Mouse (Mus musculus): ENCODE data around the gene Pdcd4. TPM values are rescaled to one million over a fixed set of nuclear protein-coding genes. Genes with fewer than 3 reads are reported as not detected.

Gene Pdcd4
- polyA plus RNA-seq, 1 experiment from 2014 or later, result 64.6 TPM

GRCm38 (mm10) chr19:53971938-53972337 is 79.9 kb downstream of the Pdcd4 start:
- WGBS, result 61% methylated on average over 7 of the region's 7 CpGs
- ATAC-seq (no peak), DNase-seq (ENCODE audit: low spot score) (no peak)
- TF ChIP-seq CTCF (IDR thresholded peaks at IDR 0.05) (no peak), EP300 (IDR thresholded peaks at IDR 0.05) (no peak)
- Histone ChIP-seq H3K27ac (ENCODE audit: low read length) (no peak overlapping the region), H3K9ac (replicated peaks; ENCODE audit: low read depth) (no peak overlapping the region), H3K27me3 (replicated peaks; ENCODE audit: insufficient read depth, low read length) (no peaks in the 10 kb centered on the region), H3K36me3 (ENCODE audit: insufficient read depth, low read length) (no peaks in the 10 kb centered on the region; the same call in 1 of the 2 replicates), H3K9me3 (ENCODE audit: low read length) (no peaks in the 10 kb centered on the region), H3K4me1 (ENCODE audit: insufficient read depth, low read depth, low read length) (no peaks in the 10 kb centered on the region), H3K4me3 (ENCODE audit: low read depth, low read length) (no peak overlapping the region), H3K4me2 (replicated peaks; ENCODE audit: low read depth, low read length) (no peak overlapping the region)

- no peak for TF ChIP-seq CTCF (IDR thresholded peaks at IDR 0.05)
- no peak for TF ChIP-seq EP300 (IDR thresholded peaks at IDR 0.05)
- no peaks in the 10 kb centered on the region; the same call in 1 of the 2 replicates for H3K36me3 ChIP-seq (ENCODE audit: insufficient read depth, low read length)
- ATAC-seq, result no peak
- WGBS, result 83% methylated on average over 1 of the region's 1 CpGs
- no peaks in the 10 kb centered on the region for H3K9me3 ChIP-seq (ENCODE audit: low read length)
- no peak overlapping the region for H3K9ac ChIP-seq (replicated peaks; ENCODE audit: low read depth)
- H3K27ac ChIP-seq (ENCODE audit: low read length), result no peak overlapping the region
- no peak overlapping the region for H3K4me2 ChIP-seq (replicated peaks; ENCODE audit: low read depth, low read length)
- H3K27me3 ChIP-seq (replicated peaks; ENCODE audit: insufficient read depth, low read length), result no peaks in the 10 kb centered on the region
- DNase-seq (ENCODE audit: low spot score), result no peak
- H3K4me1 ChIP-seq (ENCODE audit: insufficient read depth, low read depth, low read length), result no peaks in the 10 kb centered on the region
- no peak overlapping the region for H3K4me3 ChIP-seq (ENCODE audit: low read depth, low read length)
These were observed 81.6 kb downstream of the Pdcd4 start for GRCm38 (mm10) chr19:53973656-53974055.

Other genes starting within 250 kb of the Pdcd4 start
- 0.51 and 0.58 TPM in 2 replicates for gene Rbm20, start 214.9 kb upstream of the Pdcd4 start, polyA plus RNA-seq (2015; fragmentation: Nextera tagmentation; extraction: Ambion mirVana)
- 26.7 and 30.2 TPM in 2 replicates for gene Shoc2, start 52.1 kb downstream of the Pdcd4 start, polyA plus RNA-seq (2015; fragmentation: Nextera tagmentation; extraction: Ambion mirVana)
- 46.7 and 58.4 TPM in 2 replicates for gene Bbip1, start 52.4 kb downstream of the Pdcd4 start, polyA plus RNA-seq (2015; fragmentation: Nextera tagmentation; extraction: Ambion mirVana)
- 0.08 and 0.14 TPM in 2 replicates for gene Adra2a, start 151.9 kb downstream of the Pdcd4 start, polyA plus RNA-seq (2015; fragmentation: Nextera tagmentation; extraction: Ambion mirVana)

Measured in lung, postnatal 0 days (tissue).